Mouse (Mus musculus) forebrain, postnatal 0 days (tissue): ENCODE measurements around the gene Fbxl21. TPM values are rescaled to one million over a fixed set of nuclear protein-coding genes. Genes with fewer than 3 reads are reported as not detected.

Experiments
- ATAC-seq: fragments of 200-750 bp; cut with Nextera tagmentation; 2 replicates; pipeline ENCODE4 v1.8.0; 2017; ENCODE audit warnings: mild to moderate bottlenecking, moderate library complexity
- DNase-seq: peaks from one replicate; pipeline ENCODE4 v3.0.0-alpha.2; 2015
- H3K27ac ChIP-seq: fragments of 300-500 bp; sonication (generic); 2 replicates; pipeline ENCODE4 v1.5.1; 2014; ENCODE audit warnings: low read depth, mild to moderate bottlenecking, antibody characterized with exemption, low read length, moderate library complexity, mixed read lengths
- H3K27me3 ChIP-seq: fragments of 300-500 bp; sonication (generic); 2 replicates; pipeline ENCODE4 v1.6.1; 2014; ENCODE audit warnings: mild to moderate bottlenecking, low read length, mixed read lengths; ENCODE audit not compliant: insufficient read depth
- H3K36me3 ChIP-seq: fragments of 300-500 bp; sonication (generic); 2 replicates; pipeline ENCODE4 v1.6.1; 2014; ENCODE audit warnings: mild to moderate bottlenecking, moderate library complexity; ENCODE audit not compliant: insufficient read depth
- H3K4me1 ChIP-seq: fragments of 300-500 bp; sonication (generic); 2 replicates; pipeline ENCODE4 v1.6.1; 2014; ENCODE audit warnings: antibody characterized with exemption; ENCODE audit not compliant: insufficient read depth
- H3K4me2 ChIP-seq: fragments of 300-500 bp; sonication (generic); 2 replicates; pipeline ENCODE4 v1.6.1; 2014; ENCODE audit warnings: low read depth, mild to moderate bottlenecking, moderate library complexity
- H3K4me3 ChIP-seq: fragments of 300-500 bp; sonication (generic); 2 replicates; pipeline ENCODE4 v1.5.1; 2014; ENCODE audit warnings: low read depth, low read length, mixed read lengths
- H3K9ac ChIP-seq: fragments of 300-500 bp; sonication (generic); 2 replicates; pipeline ENCODE4 v1.6.1; 2014; ENCODE audit warnings: mild to moderate bottlenecking
- H3K9me3 ChIP-seq: fragments of 300-500 bp; sonication (generic); 2 replicates; pipeline ENCODE4 v1.6.1; 2016; ENCODE audit warnings: low read length
- CTCF ChIP-seq: sonication (generic); IDR thresholded peaks from 2 replicates; pipeline ENCODE4 v1.5.1; 2016; ENCODE audit warnings: antibody characterized with exemption, control low read depth, low read depth
- WGBS: fragments of 180-500 bp; shearing (Covaris S2); extraction: QIAGEN DNeasy Blood & Tissue Kit; methylation state at CpG from one replicate; pipeline ENCODE4 v1.1.7; 2014; 5-methylcytosine and 5-hydroxymethylcytosine counted together
- polyA plus RNA-seq: library from polyadenylated mRNA; unstranded; fragments of >200 nt; fragmentation: Nextera tagmentation; extraction: Ambion mirVana; gene quantifications from 2 replicates; pipeline ENCODE4 v1.2.1, GENCODE M21; 2015
- total RNA-seq: library from RNA; depleted of rRNA; stranded (reverse); fragments of >200 nt; gene quantifications from 2 replicates; pipeline ENCODE4 v1.2.3, GENCODE M21; 2014

Gene Fbxl21
- total and polyA plus RNA-seq, 2 experiments from 2014 or later: 4.3 to 7.1 TPM

DNA sequence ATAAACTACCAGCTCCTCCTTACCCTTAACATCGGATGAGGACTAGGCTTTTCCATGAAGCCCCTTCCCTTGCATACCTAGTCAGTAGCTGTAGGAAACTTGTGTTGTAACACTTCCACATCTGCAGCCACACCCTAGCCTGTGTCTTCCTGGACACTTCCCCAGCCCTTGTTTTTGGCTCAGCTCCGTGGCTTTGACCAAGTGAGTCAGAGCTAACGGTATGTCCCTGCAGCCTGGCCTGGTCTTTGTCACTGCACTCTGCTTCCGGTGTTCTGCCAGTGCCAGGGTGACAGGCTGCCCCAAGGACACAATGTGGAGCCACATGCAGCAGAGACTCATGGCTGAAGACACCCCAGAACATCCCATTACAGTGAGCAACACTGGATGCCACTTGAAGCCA is 27.1 kb downstream of the Fbxl21 start:
- no peak overlapping the region for H3K4me2 ChIP-seq
- WGBS: 70% methylated on average over 4 of the region's 4 CpGs
- no peak for DNase-seq
- no peaks in the 10 kb centered on the region for H3K9me3 ChIP-seq
- no peaks in the 10 kb centered on the region for H3K27me3 ChIP-seq
- H3K9ac ChIP-seq: no peak overlapping the region
- TF ChIP-seq CTCF: no peak
- no peak overlapping the region for H3K27ac ChIP-seq
- H3K4me3 ChIP-seq: no peak overlapping the region
- no peak for ATAC-seq
- H3K36me3 ChIP-seq: no peaks in the 10 kb centered on the region
- H3K4me1 ChIP-seq: no peaks in the 10 kb centered on the region

DNA sequence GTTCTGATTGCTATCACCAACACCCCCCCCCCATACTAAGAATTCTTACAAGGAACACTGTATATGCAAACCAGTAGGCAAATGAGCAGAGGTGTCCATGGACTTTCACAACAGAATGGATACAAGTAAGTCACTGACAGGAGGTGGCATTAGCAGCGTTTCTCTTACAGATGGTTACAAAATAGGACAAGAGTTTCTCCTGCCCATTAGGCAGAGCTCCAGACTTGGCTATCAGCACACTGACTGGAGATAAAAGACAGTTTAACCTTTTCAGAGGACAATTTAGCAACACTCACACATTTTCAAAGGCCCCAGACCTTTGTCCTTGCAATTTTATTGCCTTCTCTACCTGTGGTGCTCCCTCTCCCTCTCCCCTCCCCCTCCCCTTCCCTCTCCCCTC is 28.3 kb downstream of the Fbxl21 start:
- Histone ChIP-seq H3K4me1 (no peaks in the 10 kb centered on the region), H3K4me3 (no peak overlapping the region), H3K36me3 (no peaks in the 10 kb centered on the region), H3K27me3 (no peaks in the 10 kb centered on the region), H3K9ac (no peak overlapping the region), H3K9me3 (no peaks in the 10 kb centered on the region), H3K27ac (no peak overlapping the region), H3K4me2 (no peak overlapping the region)
- DNase-seq: no peak
- 27% methylated on average over 1 of the region's 1 CpGs for WGBS
- no peak for TF ChIP-seq CTCF
- ATAC-seq: no peak

DNA sequence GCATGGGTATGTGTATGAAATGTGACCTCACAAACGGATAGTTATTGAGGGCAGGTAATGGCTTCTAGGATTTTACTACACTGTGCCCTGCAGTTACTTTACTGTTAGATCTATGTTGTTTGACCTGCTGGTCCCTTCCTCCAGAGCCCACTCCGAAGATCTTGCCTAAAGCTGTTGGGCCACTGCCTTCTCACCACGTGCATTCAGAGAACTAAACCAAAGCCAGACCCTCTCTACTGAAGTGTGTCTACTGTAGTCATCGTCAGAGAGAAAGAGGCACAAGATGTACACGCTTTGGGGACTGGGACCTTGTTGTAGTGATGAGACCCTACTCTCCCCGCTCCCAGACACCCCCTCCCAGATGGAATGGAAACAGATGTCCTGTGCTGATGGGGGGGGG is 29.4 kb downstream of the Fbxl21 start:
- DNase-seq (no peak), ATAC-seq (no peak)
- no peaks in the 10 kb centered on the region for H3K4me1 ChIP-seq
- H3K9me3 ChIP-seq: no peaks in the 10 kb centered on the region
- H3K9ac ChIP-seq: no peak overlapping the region
- H3K4me3 ChIP-seq: no peak overlapping the region
- H3K36me3 ChIP-seq: no peaks in the 10 kb centered on the region
- H3K27me3 ChIP-seq: no peaks in the 10 kb centered on the region
- H3K4me2 ChIP-seq: no peak overlapping the region
- 78% methylated on average over 6 of the region's 6 CpGs for WGBS
- TF ChIP-seq CTCF: no peak
- no peak overlapping the region for H3K27ac ChIP-seq

DNA sequence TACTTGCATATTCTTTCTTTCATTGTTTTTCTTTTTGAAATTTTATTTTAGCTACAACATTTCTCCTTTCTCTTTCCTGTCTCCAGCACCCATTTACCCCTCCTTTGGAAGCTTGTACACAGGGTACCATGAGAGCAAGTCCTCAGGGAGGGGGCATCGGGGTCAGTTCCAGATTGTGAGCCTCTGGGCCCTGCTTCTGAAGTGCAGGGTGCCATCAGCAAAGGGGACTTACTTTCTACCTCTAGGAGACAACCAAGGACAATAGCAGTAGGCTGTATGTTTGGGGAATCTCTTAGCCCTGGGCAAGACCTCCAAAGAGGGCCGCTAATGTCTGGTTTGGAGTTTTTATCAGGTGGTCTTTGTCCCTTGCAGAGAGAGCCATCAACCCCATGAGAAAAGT is 31.7 kb downstream of the Fbxl21 start:
- no peak overlapping the region for H3K9ac ChIP-seq
- H3K4me1 ChIP-seq: no peaks in the 10 kb centered on the region
- H3K36me3 ChIP-seq: no peaks in the 10 kb centered on the region
- no peak overlapping the region for H3K27ac ChIP-seq
- 53% methylated on average over 2 of the region's 2 CpGs for WGBS
- DNase-seq (no peak), ATAC-seq (no peak)
- H3K9me3 ChIP-seq: no peaks in the 10 kb centered on the region
- TF ChIP-seq CTCF: no peak
- no peak overlapping the region for H3K4me3 ChIP-seq
- no peaks in the 10 kb centered on the region for H3K27me3 ChIP-seq
- H3K4me2 ChIP-seq: no peak overlapping the region

DNA sequence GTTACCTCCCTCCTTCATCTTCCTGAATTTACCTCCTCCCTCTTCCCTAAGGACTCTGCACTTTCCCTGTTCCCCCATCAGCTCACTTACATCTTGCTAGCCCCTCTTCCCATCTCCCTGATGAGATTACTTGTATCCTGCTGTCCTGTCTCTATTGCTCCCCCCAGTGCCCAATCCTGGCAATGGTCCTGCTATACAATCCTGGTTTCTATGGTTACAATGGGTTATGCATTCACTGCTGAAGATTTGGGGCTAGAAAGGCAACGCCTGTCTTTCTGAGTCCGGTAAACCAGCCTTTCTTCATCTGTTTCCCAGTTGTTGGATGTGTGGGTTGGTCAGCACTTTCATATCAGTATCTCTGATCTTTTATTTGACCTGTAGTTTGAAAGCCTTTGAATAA is 32.1 kb downstream of the Fbxl21 start:
- ATAC-seq: peak; percentile 76
- Histone ChIP-seq H3K4me2 (no peak overlapping the region), H3K4me1 (no peaks in the 10 kb centered on the region), H3K4me3 (no peak overlapping the region), H3K27ac (no peak overlapping the region), H3K36me3 (no peaks in the 10 kb centered on the region), H3K9me3 (no peaks in the 10 kb centered on the region), H3K27me3 (no peaks in the 10 kb centered on the region), H3K9ac (no peak overlapping the region)
- peak; percentile 79 for DNase-seq
- peak; percentile 67 for TF ChIP-seq CTCF
- 3% methylated on average over 2 of the region's 2 CpGs for WGBS

DNA sequence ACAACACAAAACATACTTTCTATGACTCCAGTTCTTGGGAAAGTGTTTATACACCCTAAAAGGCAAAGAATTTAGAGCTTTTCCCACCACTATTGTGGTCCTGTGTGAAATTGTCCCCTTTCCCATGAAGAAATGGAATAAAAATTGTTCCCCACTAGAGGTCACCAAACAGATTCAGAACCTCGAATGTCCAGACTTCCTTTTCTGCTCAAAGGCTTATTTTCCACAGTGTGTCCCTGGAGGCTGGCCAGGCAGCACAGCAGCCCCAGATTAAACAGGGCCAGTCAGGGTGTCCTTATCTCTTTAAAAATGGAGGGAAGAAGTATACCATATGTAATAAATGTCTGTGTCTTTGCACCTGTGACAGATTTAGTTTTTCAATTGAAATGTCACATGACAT is 33.7 kb downstream of the Fbxl21 start:
- DNase-seq: peak; percentile 56
- Histone ChIP-seq H3K9me3 (no peaks in the 10 kb centered on the region), H3K36me3 (no peaks in the 10 kb centered on the region), H3K27ac (no peak overlapping the region), H3K4me2 (no peak overlapping the region), H3K4me3 (no peak overlapping the region), H3K9ac (no peak overlapping the region), H3K4me1 (no peaks in the 10 kb centered on the region), H3K27me3 (no peaks in the 10 kb centered on the region)
- peak; percentile 68 for TF ChIP-seq CTCF
- 0% methylated on average over 1 of the region's 1 CpGs for WGBS
- 0 out of 2 replicates have a peak, but pooled peaks have one; percentile 18 for ATAC-seq

DNA sequence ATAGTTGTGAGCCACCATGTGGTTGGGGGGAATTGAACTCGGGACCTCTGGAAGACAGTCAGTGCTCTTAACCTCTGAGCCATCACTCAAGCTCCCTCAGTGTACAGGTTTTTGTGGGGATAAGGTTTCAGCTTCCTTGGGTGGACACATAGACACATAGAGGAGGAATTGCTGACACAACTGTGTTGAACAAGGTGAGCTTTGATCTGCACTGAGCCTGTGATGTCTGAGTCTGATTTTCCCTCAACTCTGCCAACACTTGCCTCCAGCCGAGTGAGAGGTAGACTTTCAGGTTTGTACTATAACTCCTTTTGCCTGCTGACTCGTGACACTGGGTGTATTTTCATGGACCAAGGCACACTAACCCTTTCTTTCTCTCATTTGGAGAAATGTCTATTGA is 34.4 kb downstream of the Fbxl21 start:
- Histone ChIP-seq H3K4me2 (no peak overlapping the region), H3K4me1 (no peaks in the 10 kb centered on the region), H3K9me3 (no peaks in the 10 kb centered on the region), H3K9ac (no peak overlapping the region), H3K27me3 (no peaks in the 10 kb centered on the region), H3K36me3 (no peaks in the 10 kb centered on the region), H3K27ac (no peak overlapping the region), H3K4me3 (no peak overlapping the region)
- 79% methylated on average over 3 of the region's 3 CpGs for WGBS
- TF ChIP-seq CTCF: no peak
- no peak for ATAC-seq
- DNase-seq: no peak

DNA sequence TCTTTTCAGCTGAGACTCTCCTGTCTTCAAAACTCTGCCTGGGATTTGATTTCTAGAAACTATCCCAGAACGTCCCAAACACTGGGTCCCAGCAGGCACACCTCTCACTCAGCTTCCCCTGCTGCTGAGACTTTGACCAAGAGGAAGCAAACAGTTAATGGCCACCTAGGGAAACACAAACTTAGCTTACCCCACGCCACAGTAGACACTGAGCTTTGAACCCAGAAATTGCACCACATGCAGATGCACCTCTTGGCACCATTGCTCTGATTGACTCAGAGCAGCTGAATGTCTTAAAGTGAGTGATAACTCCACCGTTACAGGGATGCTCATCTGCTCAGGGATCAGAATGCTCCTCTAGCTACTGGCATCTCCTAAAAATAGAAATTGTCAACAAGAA is 36.5 kb downstream of the Fbxl21 start:
- WGBS: 44% methylated on average over 3 of the region's 3 CpGs
- no peak overlapping the region for H3K9ac ChIP-seq
- H3K4me2 ChIP-seq: no peak overlapping the region
- no peaks in the 10 kb centered on the region for H3K36me3 ChIP-seq
- no peaks in the 10 kb centered on the region for H3K4me1 ChIP-seq
- H3K4me3 ChIP-seq: no peak overlapping the region
- DNase-seq (no peak), ATAC-seq (no peak)
- H3K9me3 ChIP-seq: no peaks in the 10 kb centered on the region
- no peaks in the 10 kb centered on the region for H3K27me3 ChIP-seq
- no peak overlapping the region for H3K27ac ChIP-seq
- TF ChIP-seq CTCF: no peak
